Mouse (Mus musculus) kidney, postnatal 14 days (tissue): ENCODE results near the gene Ccn5.

ENCODE experiments used
- DNase-seq: peaks from one replicate; pipeline ENCODE4 v3.0.0; 2022; ENCODE audit warnings: mixed read lengths

The Ccn5 gene

DNA sequence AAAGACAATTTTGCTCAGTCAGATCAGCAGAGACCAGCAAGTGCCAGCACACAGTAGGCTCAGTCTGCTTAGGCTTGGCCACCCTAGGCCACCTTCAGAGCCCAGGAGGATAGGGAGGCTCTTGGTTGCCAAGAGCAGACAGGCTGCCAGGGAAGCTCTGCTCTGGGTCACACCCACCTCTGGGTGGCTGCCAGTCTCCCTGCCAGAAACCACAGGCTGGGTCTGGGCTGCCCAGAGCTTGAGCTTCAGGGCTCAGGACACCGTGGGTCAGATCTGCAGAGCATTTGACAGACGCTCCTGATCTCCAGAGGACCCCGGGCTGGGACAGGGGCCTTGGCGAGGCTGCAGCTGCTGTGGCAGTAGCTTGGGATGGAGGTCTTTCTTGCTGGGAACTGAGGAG, at the start of gene Ccn5:
Ccn5 (plus strand) TSS at position 255 of the 400 bp plus-strand sequence.
- DNase-seq: peak; percentile 37

DNA sequence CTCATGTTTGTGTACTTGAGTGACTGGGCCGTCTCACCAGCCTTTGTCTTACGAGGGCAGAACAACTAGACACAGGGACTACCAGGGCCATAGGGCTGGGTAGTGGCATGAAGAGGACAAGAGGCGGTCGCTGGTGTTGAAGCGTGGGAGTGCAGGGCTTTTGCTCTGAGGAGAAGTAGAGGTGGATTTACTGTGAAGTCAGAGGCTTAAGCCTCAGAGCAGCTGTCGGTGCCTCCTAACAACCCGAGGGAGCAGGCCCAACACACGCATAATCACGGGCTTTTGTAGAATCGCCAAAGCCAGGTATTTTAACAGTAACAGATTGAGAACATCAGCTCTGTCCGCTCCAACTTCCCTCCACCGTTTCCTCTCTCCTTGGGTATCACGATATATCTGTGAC, 44.0 kb upstream of the Ccn5 start:
- no peak for DNase-seq

DNA sequence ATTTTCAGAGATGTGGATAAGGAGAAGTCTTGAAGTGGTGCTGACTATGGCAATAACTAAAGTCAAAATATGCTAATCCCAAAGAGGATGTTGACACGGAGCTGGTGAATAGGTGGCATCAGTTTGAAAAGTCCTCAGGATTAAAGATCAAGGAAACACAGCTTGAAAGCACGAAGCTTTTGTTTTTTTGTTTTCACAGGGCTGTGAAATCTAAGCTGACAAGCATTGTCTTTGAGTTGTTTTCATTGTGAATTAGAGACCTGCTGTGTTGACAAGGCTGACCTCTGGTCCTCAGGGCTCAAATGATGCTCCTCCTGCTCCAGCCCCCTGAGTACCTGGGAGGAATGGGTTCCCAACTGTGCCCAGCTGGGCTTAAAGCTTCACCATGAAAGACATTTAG, 43.6 kb upstream of the Ccn5 start:
- DNase-seq: no peak

DNA sequence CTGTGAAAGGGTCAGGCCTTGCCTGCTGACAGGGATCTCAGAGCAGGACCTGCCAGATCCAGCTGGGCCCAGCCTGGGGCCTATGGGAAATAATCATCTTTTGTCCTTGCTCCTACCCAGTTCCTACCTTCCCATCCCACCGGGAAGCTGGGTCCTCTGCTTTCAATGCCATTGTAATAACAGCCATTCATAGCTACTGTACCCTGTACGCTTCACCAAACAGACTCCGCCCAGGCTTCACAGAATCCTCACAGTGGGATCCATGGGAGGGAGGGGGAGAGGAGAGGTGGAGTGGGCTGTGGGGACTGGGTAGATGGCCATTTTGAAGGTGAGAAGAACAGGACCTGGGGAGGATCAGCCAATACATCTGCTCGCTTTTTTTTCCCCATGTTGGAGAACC, 41.8 kb upstream of the Ccn5 start:
- DNase-seq: no peak

DNA sequence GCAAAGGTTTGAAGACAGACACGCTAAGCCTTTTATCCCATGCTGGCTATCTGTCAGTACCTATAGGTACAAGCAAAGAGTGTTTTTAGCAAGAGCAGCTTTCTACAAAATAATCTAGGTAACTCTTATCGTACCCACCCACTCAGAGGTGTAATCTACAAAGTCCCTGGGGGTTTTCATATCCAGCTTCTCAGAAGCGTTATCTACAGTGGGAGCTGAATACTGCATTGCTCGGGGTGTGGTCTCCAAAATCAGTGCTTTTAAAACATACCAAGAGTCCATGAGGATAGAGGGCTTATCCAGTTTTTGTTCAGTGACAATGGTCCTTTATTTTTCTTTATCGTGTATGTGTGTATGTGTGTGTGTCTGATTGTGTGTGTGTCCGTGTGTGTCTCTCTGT, 37.3 kb upstream of the Ccn5 start:
- DNase-seq: no peak

DNA sequence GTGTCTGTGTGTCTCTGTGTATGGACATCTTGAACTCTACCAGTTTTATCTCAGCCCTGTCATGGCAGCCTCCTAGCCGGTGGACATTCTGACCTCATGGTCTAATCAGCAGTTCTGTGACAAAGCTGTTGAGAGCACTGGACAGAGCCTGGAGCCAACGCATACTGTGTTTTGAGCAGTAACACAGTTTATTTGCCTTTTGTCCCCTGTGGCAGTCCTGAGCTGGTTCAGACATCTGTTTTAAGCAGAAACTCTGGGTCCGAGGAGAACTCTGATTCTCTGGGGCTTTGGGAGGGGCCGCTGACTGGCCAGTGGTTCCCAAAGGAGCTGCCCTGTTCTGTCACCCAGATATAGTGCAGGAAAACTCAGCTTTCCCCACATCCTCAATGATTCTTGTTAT, 36.8 kb upstream of the Ccn5 start:
- no peak for DNase-seq

DNA sequence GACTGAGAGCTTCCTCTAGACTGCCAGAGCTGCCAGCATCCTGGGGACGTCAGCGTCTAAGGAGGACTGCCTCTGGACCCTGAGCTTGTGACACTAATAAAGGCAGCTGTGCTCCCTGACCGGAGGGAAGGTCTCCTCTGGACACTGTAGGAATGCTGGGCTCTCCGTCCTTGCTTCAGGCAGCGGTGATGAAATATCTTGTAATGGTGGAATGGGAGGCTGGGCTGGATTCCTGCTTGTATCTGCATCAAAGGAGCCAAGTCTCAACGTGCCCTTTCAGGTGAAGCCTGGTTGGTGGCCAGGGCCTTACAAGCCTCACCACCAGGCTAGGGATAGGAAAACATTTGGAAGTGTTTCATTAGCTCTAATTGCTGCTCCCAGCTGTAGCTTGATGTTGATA, 33.6 kb upstream of the Ccn5 start:
- DNase-seq: no peak

DNA sequence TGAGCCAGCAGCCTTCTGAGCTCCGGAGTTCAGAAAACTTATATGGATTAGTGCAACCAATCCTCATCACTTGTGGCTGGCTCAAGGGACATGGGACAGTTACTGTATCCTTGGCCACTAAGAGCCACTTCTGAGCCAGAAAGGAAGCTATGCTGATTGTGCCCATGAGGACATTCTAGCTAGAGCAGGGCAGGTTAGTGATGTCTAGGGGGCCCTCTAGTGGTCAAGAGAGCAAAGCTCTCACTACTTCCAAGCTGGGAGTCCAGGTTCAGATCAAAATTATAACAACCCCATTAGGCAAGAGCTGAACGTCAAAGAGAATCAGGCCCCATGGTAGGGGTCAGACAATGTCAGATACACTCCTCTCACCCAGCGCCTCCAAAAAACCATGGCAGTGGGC, 33.0 kb upstream of the Ccn5 start:
- DNase-seq: peak; percentile 63

DNA sequence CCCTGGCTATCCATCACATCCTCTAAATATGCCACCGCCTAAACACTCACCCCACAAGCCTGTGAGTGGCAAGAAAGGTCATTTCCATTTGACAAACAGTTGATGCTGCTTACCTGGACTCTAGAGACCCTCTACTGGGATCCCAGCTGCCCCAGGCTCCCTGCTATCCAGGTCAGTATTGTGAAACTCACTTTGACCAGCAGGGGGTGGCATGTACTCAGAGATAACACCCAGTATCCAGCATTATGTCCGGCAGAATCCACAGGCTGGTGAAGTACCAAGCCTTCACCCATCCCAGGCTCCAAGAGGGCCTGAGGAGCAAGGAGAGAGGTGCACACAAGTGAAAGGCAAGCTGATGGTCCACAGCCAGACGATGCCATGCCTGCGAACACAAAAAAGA, 32.2 kb upstream of the Ccn5 start:
- peak; percentile 76 for DNase-seq

DNA sequence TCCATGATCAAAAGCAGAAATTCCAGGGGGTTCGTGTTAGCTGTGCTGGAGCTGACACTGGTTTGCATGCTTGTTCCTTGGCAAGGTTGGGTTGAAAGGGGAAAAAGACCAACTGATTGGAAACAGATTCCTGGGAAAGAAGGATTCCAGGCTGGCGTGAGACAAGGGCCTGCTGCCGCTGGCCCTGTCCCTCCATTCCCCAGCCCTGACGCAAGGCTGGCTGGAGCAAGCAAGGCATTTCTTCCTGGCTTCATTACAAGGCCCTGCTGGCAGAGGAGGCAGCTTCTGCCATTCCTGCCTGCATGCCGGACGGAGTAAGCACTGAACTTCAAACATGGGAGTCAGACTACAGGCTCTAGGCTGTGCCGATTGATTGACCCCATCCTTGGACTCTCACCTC, 22.2 kb upstream of the Ccn5 start:
- no peak for DNase-seq

DNA sequence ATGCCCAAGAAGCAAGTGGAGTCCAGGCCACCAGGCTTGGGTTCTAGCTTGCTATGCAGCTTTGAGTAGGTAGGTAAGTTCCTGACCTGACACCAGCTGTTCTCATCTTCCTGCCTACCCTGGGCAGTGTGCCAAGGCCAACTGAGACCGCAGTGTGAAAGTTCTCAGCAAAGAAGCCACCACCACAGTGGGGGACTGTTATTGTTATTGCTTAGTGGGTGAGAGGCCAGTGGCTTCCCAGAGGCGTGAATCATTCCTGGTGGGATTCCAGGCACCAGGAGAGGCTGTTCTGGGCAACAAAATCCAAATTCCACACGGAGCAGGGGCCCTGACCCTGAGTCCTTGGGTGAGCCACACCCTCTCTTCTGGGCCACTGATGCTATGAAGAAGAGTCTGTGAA, 19.8 kb upstream of the Ccn5 start:
- DNase-seq: peak; percentile 24

DNA sequence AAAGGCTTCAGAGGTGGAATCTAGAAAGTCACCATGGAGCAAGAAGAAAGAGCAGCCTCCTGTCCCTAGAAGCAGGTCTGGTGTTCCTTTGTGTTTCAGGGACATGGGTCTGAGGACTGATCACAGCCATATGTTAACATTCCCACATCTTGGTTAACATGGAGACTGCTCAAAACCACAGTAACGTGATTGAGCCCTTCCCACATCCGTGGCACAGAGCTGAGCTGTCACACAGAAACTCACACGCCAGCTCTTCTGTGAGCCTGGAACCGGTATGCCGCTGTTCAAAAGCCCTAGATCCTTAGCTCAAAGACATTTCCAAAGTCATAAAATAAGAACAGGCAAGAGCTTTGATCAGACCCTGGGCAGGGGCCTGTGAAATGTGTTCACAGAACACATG, 19.3 kb upstream of the Ccn5 start:
- no peak for DNase-seq

DNA sequence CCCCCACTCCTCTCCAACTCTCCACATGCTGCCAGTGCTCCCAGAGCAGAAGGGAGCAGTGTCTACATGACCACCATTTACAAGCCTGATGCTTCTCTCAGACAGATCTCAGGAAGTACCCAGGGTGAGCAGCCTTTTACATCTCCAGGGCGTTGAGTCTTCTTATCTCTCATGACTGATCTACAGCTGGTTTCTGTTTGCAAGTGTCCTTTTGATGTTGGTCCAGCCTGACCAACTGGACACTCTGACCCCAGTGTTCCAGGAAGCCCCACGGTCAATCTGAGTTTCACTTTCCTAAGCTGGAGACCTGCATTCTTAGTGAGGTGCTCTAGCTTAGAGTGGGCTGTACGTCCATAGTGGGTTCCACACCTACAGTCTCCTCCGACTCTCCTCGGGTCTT, 16.8 kb upstream of the Ccn5 start:
- DNase-seq: no peak

DNA sequence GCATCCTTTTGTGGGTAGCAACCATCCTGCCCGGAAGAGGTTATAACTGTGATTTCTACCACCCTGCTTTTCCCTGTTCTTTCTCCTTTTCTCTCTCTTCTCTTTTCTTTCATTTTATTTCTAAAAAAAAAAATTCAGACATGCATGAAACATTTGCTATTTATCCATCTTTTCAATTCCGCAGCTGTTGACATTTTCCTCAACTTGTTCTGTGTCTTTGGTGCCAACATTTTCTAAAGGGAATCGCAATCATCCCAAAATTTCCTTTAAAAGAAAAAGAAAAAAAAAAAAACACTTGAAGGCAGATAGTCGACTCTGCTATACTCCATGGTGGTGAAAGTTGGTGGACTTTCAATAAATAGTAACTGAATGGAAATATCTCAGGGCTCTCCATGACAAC, 11.5 kb upstream of the Ccn5 start:
- no peak for DNase-seq

DNA sequence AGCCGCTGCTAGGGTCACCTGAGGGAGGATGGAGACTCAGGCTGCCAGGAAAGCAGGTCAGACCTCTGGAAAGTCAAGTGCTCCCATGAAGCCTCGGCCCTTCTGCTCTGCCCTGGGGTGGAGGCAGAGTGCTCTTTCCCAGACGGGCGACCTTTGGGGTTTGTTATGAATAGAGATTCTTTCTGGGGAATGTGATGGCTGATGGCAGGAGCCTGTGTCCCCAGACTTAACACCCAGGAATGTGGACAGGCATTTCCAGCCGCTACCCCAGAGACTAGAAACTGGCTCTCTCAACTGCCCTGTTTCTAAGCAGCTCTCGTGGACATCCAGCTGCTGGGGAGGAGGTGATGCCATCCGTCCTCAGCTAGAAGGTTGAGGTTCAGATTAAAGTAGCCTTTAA, 11.0 kb upstream of the Ccn5 start:
- no peak for DNase-seq

DNA sequence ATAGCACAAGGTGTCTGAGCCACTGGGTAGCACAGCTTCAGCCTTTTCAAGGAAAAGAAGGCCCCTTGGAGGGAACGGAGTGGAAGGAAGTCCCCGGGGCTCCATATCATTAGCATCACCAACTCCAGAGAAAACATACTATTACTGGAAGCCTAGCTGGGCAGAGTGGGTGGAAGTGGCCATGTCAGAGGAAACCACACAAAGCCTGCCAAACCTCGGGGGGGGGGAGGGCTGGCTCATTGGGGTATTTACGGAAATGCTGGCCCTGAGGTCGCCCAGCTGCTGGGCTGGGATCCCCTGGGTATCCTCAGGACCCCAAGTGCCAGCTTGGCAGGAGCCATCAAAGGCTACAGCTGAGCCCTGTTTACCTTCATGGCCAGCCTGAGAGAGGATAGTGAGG, 7.6 kb upstream of the Ccn5 start:
- DNase-seq: no peak

DNA sequence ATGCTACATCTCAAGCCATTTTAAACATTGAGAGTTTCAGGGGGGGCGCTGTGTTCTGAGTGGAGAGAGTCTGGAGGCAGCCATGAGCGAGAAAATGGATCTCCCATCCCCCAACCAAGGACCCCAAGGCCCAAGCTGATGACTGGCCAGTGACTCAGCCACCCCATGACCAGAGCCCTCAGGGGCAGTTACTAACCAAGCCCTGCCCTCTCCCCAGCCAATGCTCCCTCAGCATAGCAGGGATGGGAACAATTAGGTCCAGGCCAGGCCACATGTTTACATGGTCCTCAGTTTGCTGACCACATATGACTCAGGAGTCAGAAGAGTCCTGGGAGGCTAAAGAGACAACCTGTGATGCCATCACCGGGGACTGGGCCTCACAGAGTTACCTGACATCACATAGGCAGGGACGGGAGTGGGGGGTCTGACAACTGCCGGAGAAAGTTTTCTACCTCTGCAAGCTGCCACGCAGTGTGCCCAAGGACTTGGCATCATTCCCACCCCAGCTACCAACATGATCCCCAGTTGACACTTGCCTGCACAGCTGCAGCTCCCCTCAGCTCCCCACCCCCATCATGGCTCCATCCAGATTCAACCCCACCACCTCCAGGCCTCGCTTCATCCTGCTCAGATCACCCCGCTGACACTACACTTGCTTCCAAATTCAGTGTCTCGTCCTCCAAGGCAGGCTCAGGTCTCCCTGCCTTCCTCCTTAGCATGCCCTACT, 5.8 kb upstream of the Ccn5 start:
- no peak for DNase-seq

DNA sequence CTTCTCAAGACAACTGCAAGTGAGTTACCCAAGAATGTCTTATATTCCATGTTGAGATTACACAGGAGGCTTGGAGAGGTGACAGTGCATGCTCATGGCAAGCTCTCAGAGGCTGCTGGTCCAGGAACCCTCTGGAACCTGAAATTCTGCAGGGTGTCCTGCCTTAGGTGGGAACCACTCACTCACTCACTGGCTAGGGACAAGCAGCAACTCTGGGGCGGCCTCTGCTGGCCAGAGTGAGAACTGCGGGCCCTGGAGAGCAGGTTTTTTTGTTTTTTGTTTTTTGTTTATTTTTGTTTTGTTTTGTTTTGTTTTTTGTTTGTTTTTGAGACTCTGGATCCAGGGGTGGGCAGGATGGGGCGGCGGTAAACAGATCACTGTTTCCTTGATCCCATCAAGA, 2.6 kb downstream of the Ccn5 start:
- DNase-seq: peak; percentile 56

DNA sequence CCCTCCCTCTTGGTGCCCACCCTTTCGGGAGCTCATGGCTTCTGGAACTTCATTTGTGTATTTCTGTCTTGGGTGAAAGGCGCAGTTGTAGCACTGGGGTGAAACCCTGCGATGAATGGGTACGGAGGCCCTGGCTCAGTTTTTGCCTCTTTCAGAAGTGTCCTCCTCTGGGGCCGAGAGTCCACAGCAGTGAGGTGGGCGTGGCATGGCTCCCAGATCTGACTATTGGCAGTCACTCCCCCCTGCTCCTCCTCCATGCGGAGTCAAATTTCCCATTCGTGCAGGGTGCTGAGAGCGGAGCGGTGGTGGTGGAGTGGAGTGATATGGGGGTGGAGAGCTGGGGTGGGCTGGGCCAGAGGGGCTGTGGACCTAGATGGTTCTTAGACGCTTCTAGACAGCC, 3.1 kb downstream of the Ccn5 start:
- DNase-seq: peak; percentile 48

DNA sequence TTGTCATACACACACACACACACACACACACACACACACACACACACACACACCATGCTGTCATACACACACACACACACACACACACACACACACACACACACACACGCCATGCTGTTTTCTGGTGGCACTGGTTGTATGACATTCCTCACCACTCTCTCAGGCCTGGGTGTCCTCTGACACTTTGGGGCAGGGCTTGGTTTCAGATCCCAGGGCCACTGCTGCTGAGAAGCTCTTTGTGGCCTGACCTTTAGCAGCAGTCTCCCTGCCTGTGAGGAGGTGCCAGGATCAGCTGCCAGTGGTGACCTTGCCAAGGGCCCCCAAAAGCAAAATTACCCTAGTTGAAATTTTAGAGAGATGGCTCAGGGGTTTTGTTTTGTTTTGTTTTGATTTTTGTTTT, 5.2 kb downstream of the Ccn5 start:
- DNase-seq: no peak

DNA sequence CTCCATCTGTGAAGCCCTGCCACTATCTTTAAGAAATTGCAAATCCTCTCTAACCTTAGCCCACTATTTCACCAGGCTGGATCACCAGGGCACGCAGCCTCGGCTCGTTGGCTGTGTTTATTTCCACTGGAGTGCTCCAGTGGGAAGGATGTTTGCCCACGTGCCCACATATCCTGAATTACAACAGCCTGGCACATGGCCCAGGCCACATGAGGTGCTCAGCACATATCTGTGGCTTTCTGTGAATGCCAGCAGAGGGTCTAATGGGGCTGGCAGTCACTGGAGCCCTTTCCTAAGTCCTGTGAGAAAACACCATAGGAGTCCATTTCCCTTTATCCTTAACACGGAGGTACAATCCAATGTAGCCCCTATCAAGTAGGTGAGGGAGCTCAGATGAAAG, 5.8 kb downstream of the Ccn5 start:
- DNase-seq: no peak

DNA sequence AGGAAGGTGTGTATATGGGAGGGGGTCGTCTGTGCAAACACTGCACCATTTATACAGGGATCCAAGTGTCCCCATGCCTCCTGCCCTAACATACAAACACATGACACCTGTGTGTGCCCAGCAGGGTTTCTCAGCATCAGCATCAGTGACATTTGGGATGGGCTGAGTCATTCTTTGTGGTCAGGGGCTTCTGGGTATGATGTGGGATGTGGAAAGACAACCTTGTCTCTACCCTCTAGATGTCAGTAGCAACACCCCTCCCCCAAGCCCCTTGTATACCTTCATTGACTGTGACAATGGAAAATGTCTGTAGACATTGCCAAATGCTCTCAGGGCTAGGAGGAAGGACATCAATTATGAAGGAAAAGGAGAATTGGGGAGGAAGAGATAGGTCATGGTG, 10.5 kb downstream of the Ccn5 start:
- DNase-seq: no peak

DNA sequence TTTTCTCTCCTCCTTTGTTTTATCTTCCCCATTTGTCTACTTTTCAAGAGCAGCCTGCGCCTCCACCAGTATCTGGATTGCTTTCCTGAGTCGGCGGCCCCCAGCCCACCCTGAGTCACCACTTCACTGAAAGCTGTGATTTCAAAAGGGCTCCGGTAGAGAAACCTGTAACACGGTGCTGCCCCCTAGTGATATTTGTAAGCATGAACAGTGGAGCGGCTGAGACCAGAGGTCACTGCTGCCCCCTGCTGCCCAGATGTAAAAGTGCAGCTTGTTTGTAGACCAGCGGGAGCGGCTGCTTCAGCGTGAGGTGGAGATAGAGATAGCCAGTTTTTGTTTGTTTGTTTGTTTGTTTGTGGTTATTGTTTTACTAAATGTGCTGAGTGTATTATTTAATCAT, 17.4 kb downstream of the Ccn5 start:
- peak; percentile 82 for DNase-seq

DNA sequence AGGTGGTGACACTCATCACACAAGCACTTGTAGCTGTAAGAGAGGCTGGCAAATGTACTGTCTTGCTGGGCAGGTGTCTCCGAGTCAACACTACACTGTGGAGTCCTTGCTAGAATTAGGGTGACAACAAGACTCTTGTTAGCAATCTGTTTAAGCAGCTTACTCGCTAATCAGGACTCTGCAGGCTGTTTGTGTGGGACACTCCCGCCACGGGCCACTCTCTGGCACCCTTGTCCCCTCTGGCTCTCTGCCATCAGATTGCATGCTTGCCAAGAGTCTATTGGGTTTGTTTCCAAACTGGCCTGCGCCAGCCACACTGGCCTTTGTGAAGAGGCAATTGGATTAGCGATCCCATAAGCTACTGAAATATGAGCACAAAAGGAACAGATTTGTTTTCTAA, 18.9 kb downstream of the Ccn5 start:
- peak; percentile 63 for DNase-seq

DNA sequence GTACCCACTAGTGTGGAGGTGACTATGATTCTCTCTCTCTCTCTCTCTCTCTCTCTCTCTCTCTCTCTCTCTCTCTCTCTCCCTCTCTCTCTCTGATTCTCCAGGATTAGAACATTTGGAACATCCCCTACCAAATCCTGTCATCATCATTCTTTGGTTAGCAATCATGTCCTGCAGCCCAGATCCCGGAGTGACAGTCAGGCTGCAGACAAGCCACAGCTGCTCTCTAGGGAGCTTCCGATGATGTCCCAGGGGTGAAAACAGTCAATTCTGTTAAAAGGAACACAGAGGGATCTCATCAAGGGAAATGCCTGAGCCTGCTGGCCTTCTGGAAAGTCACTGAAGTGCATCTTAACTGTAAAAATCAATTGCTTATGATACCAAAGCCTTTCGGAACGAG, 21.4 kb downstream of the Ccn5 start:
- DNase-seq: peak; percentile 10

DNA sequence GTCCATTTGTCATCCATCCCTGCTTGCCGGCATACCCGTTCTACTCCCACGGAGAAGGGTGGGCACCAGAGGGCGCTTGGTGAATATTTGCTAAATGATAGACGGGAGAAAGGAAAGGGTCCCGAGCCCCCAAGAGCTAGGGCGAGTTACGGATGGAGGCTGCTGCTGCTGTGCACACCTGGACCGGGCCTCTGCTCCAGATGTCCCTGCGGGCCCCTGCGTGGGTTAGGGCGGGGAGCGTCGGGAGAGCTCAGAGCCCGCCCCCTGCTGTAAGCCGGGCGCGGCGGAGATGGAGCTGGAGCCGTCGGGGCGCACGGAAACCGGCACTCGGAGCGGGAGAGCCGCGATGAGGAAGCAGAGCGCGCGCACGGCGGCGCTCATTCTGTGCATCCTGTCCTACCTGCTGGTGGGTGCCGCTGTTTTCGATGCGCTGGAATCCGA, 32.8 kb downstream of the Ccn5 start, which contains the start of gene Kcnk15:
Kcnk15 (plus strand) TSS at position 191 of the 441 bp plus-strand sequence.
- DNase-seq: no peak
